Mouse (Mus musculus) left cerebral cortex, adult 2 months (tissue): ENCODE measurements around the gene Fbxw8. TPM values are rescaled to one million over a fixed set of nuclear protein-coding genes. Genes with fewer than 3 reads are reported as not detected.

Source experiments
- DNase-seq, 2 experiments: peaks; one replicate each; pipeline ENCODE4 v3.0.0; 2021 to 2022; ENCODE audit warnings: low spot score in 2 of 2, mixed read lengths in 1 of 2; ENCODE audit errors: extremely low spot score in 1 of 2
- H3K27ac ChIP-seq: fragments of 200-600 bp; 2 replicates; pipeline ENCODE4 v1.8.1; 2022
- H3K4me3 ChIP-seq: fragments of 200-600 bp; 2 replicates; pipeline ENCODE4 v1.8.1; 2022
- CTCF ChIP-seq: fragments of 200-600 bp; IDR thresholded peaks from 2 replicates; pipeline ENCODE4 v1.8.1; 2022; ENCODE audit warnings: antibody characterized with exemption, mild to moderate bottlenecking, moderate library complexity
- intact Hi-C: fragments of 180-260 bp; cut with DNase I; formaldehyde crosslinking; loops from one replicate; pipeline ENCODE4 v1.15.1; 2025
- total RNA-seq, 2 experiments: library from RNA; stranded (reverse); gene quantifications; 2 replicates each; pipeline ENCODE4 v1.2.3; 2021

Gene Fbxw8
- total RNA-seq, 2 experiments from 2014 or later = 34.5 to 35.1 TPM

- TF ChIP-seq CTCF = no peak
- H3K27ac ChIP-seq = no peak overlapping the region
- intact Hi-C loops = no loop called here
Observed at GRCm38 (mm10) chr5:118019905-118020304, 135.4 kb downstream of the Fbxw8 start.

GRCm38 (mm10) chr5:118017527-118017926 is 137.7 kb downstream of the Fbxw8 start:
- H3K4me3 ChIP-seq = no peak overlapping the region
- no peak for DNase-seq
- H3K27ac ChIP-seq = no peak overlapping the region
- intact Hi-C loops = no loop called here
- no peak for TF ChIP-seq CTCF

More at GRCm38 (mm10) chr5:118019905-118020304, 135.4 kb downstream of the Fbxw8 start:
- H3K4me3 ChIP-seq = no peak overlapping the region
- no peak for DNase-seq

- intact Hi-C loops = no loop called here
- no peak for TF ChIP-seq CTCF
- no peak for DNase-seq
Observed at GRCm38 (mm10) chr5:118015669-118016068, 139.6 kb downstream of the Fbxw8 start.

GRCm38 (mm10) chr5:118015028-118015427 is 140.2 kb downstream of the Fbxw8 start:
- no peak for DNase-seq
- Histone ChIP-seq H3K27ac (no peak overlapping the region), H3K4me3 (no peak overlapping the region)
- TF ChIP-seq CTCF = no peak
- intact Hi-C loops = no loop called here

More at GRCm38 (mm10) chr5:118015669-118016068, 139.6 kb downstream of the Fbxw8 start:
- H3K4me3 ChIP-seq = no peak overlapping the region
- H3K27ac ChIP-seq = no peak overlapping the region

Other genes with a start within 250 kb of the Fbxw8 start
- gene Fbxo21, start 178.7 kb downstream of the Fbxw8 start, total RNA-seq = 100 to 1,000 TPM; 110 to 111 TPM
- 10 to 100 TPM; 82.0 to 87.3 TPM for gene Tesc, start 127.7 kb downstream of the Fbxw8 start, total RNA-seq
- 10 to 100 TPM; 26.6 to 26.7 TPM for gene Hrk, start 9.2 kb upstream of the Fbxw8 start, total RNA-seq
- 10 to 100 TPM; 65.1 to 78.8 TPM for gene Rnft2, start 89.7 kb upstream of the Fbxw8 start, total RNA-seq
- gene 2410131K14Rik, start 89.8 kb upstream of the Fbxw8 start, total RNA-seq = 10 to 100 TPM; 13.3 to 14.9 TPM